Mouse (Mus musculus) bone marrow, adult 2 months (tissue): Measurements from ENCODE around the gene D430042O09Rik.

ENCODE experiments used
- CTCF ChIP-seq: fragments of 200-500 bp; IDR thresholded peaks from 2 replicates; pipeline ENCODE4 v1.5.1; 2011; ENCODE audit warnings: low read length, control low read depth; ENCODE audit not compliant: control insufficient read depth, insufficient read depth
- POLR2A ChIP-seq: fragments of 200-500 bp; IDR thresholded peaks from 2 replicates; pipeline ENCODE4 v1.6.1; 2011; ENCODE audit warnings: low read depth, mild to moderate bottlenecking, control low read depth, low read length, borderline replicate concordance; ENCODE audit not compliant: control insufficient read depth

DNA sequence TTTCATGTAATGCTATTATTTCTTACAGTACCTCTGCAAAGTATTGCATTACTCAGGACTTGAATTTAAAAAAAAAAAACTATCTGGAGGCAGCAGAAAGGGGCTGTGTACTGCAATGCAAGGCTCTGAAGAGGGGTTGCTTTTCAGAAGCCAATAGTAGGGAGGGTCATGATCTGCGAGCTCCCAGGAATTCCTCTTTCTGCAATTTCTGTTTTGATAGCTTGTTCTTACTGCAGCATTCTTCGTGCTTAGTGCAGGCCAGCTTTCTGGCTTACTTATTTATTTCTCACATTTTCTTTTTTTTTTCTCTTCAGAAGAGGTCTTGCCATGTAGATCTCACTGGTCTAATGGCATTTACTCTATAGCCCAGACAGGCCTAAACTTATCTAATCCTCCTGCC lies 32.8 kb downstream of the D430042O09Rik start:
- TF ChIP-seq CTCF, result no peak
- TF ChIP-seq POLR2A, result no peak
